Mouse (Mus musculus): ENCODE data around the gene Obsl1.

The Obsl1 gene

DNA sequence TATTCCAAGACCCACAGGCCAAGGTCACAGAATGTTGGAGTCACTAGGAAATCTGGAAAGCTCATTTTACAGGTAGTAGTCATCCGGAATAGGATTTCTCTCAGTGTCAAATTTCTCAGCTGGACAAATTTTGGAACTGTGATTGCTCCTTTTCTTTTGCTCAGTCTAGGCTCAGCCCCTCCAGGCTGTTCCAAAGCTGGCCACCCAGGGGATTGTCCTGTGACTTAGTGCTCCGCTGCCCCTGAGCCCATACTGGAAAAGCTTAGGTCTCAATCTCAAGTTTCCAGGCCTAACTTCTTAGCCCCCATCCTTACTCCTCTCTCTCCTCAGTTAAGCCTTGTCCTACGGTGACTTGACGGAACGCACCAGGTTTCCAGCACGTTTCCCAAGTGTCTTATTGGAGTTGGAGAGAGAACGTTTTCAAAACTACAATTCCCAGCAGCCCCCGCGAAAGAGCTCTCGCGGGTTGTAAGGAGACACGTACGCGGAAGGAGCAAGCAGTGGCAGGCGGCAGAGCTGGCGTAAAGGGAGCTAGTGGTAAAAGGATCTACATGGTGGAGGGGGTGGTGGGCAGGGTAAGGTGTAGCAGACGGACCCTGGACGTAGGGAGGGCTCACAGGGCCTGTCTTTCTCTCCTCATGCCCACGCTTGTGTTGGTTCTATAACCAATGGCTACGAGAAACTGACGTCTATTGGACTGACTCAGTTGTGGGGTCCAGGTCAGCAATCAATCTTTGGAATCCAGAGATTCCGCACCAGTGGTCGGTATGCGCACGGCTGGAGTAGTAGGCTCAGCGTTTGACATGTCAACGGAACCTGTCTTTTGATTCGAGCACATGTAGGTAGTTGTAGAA, 70.5 kb downstream of the Obsl1 start, which contains the start of gene Gmppa:
Gene Gmppa, plus strand, starts transcription at position 456 of the 854 bp plus-strand sequence.
- DNase-seq (ENCODE audit: low spot score in 2 of 2), result peak; percentile 76 to 79
